ENCODE assay signal across 8 mouse cellular contexts in the genomic region with DNA sequence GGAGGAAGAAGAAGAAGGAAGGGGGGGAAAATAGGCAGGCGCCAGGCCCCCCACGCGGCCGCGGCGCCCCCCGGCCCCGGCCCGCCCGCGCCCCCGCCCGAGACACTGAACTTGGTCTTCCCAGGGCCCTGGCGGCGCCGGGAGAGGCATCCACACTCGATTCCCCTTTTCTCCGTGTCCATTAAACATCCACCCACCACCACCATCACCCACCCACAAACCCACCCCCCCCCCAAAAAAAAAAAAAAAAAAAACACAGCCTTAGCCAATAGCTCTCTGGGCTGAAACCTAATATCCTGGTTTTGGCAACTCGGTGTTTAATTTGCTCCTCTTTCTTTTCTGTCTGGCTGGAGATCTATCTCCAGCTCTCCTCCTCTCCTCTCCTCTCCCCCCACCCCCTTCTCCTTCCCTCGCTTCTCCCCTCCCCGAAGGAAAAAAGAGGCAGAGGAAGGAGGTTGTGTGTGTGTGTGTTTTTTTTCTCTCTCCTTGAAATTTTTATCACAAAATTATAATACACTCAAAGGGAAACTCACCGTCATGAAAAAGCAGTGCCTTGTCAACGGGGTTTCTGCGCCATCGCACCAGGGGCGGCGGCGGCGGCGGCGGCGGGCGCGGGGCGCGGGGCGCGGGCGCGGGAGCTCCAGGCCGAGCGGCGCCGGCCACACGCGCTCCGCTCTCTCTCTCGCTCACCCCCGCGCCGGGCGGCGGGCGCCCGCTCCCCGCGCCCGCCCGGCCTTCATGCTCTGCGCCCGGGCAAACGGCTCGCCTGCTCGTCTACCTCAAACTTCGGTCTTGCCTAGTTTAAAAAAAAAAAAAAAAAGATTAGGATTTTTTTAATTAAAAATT. TPM values are rescaled to one million over a fixed set of nuclear protein-coding genes. Genes with fewer than 3 reads are reported as not detected.
DNase-seq lines count a peak whose midpoint lies in the region; ATAC-seq lines count a peak whose summit lies in the region.

Gene Bicral, minus strand, starts transcription at position 580 of the 846 bp plus-strand sequence.

- H3K4me2 ChIP-seq in intestine, embryonic 16.5 days (ENCODE audit: low read depth, low read length) = peak within 1 kb of the TSS; percentile 45
- peak within 1 kb of the TSS; percentile 76 for H3K4me2 ChIP-seq in limb, embryonic 12.5 days
- peak within 1 kb of the TSS; percentile 69 for H3K4me2 ChIP-seq in midbrain, embryonic 13.5 days (replicated peaks)

- H3K36me3 ChIP-seq in intestine, embryonic 16.5 days (ENCODE audit: control insufficient read depth, insufficient read depth, low read length) = no peaks in the 10 kb centered on the region
- H3K36me3 ChIP-seq in limb, embryonic 12.5 days = 0 out of 2 replicates have a peak, but pooled peaks cover 5% of the 10 kb centered on the region
- H3K36me3 ChIP-seq in midbrain, embryonic 13.5 days = no peaks in the 10 kb centered on the region

- H3K4me3 ChIP-seq in intestine, embryonic 16.5 days (ENCODE audit: low read length) = peak within 1 kb of the TSS; percentile 82
- peak within 1 kb of the TSS; percentile 100 for H3K4me3 ChIP-seq in limb, embryonic 12.5 days (replicated peaks)
- peak within 1 kb of the TSS; percentile 95 for H3K4me3 ChIP-seq in midbrain, embryonic 13.5 days (replicated peaks)

- no peaks in the 10 kb centered on the region for H3K27me3 ChIP-seq in intestine, embryonic 16.5 days (replicated peaks; ENCODE audit: control insufficient read depth, insufficient read depth, low read length)
- H3K27me3 ChIP-seq in limb, embryonic 12.5 days = no peaks in the 10 kb centered on the region
- no peaks in the 10 kb centered on the region for H3K27me3 ChIP-seq in midbrain, embryonic 13.5 days

- H3K27ac ChIP-seq in intestine, embryonic 16.5 days (ENCODE audit: low read length) = peak within 1 kb of the TSS; percentile 100
- peak within 1 kb of the TSS; percentile 100 for H3K27ac ChIP-seq in limb, embryonic 12.5 days
- H3K27ac ChIP-seq in midbrain, embryonic 13.5 days = peak within 1 kb of the TSS; percentile 100

- H3K4me1 ChIP-seq in intestine, embryonic 16.5 days (ENCODE audit: control insufficient read depth, insufficient read depth, low read length) = peaks cover 18% of the 10 kb centered on the region
- peaks cover 29% of the 10 kb centered on the region for H3K4me1 ChIP-seq in limb, embryonic 12.5 days (replicated peaks)
- peaks cover 42% of the 10 kb centered on the region for H3K4me1 ChIP-seq in midbrain, embryonic 13.5 days (replicated peaks)

- DNase-seq in left cerebral cortex, adult 18-20 months (ENCODE audit: low spot score in 2 of 2) = peak; percentile 56 to 72
- no peak for DNase-seq in left cerebral cortex, adult 11 months (ENCODE audit: low spot score)
- DNase-seq in embryo, embryonic 11 days = peak; percentile 81
- DNase-seq in gastrocnemius, postnatal 4 days (ENCODE audit: low spot score in 2 of 2) = peak; percentile 58 to 74
- DNase-seq in spleen, adult 12 weeks (ENCODE audit: low spot score) = peak; percentile 56

- H3K9ac ChIP-seq in intestine, embryonic 16.5 days (ENCODE audit: low read depth, low read length) = peak within 1 kb of the TSS; percentile 100
- H3K9ac ChIP-seq in limb, embryonic 12.5 days (replicated peaks) = peak within 1 kb of the TSS; percentile 100
- H3K9ac ChIP-seq in midbrain, embryonic 13.5 days (replicated peaks) = peak within 1 kb of the TSS; percentile 100

- WGBS in intestine, embryonic 16.5 days = under 1% methylated on average over 59 of the region's 65 CpGs
- WGBS in limb, embryonic 12.5 days = 2% methylated on average over 49 of the region's 65 CpGs
- under 1% methylated on average over 47 of the region's 65 CpGs for WGBS in midbrain, embryonic 13.5 days

- ATAC-seq in intestine, embryonic 16.5 days = peak; percentile 66
- peak; percentile 69 for ATAC-seq in limb, embryonic 12.5 days (ENCODE audit: insufficient number of reproducible peaks, insufficient read depth, low FRiP score, low TSS enrichment, low read depth)
- ATAC-seq in midbrain, embryonic 13.5 days = peak; percentile 63

- H3K9me3 ChIP-seq in intestine, embryonic 16.5 days (ENCODE audit: control insufficient read depth, low read length) = no peaks in the 10 kb centered on the region
- no peaks in the 10 kb centered on the region for H3K9me3 ChIP-seq in limb, embryonic 12.5 days
- no peaks in the 10 kb centered on the region for H3K9me3 ChIP-seq in midbrain, embryonic 13.5 days

RNA-seq across cellular contexts. Expression of gene Bicral, which starts in this region (rescaled TPM):
- 10 to 100 TPM; 53.2 to 58.9 TPM for total RNA-seq in left cerebral cortex, adult 18-20 months (2021)
- 10 to 100 TPM; 17.0 to 17.6 TPM for total RNA-seq in gastrocnemius, postnatal 4 days (2021)
- 3.0 TPM in 2 replicates for polyA plus RNA-seq in intestine, embryonic 16.5 days (2015; fragmentation: Nextera tagmentation; extraction: Ambion mirVana)
- 4.4 and 4.8 TPM in 2 replicates for polyA plus RNA-seq in limb, embryonic 12.5 days (2016; fragmentation: Nextera tagmentation; extraction: Ambion mirVana)
- polyA plus RNA-seq in midbrain, embryonic 13.5 days (2015; fragmentation: Nextera tagmentation; extraction: Ambion mirVana) = 9.4 and 9.6 TPM in 2 replicates
